Mouse (Mus musculus): Measurements from ENCODE around the gene Il27ra. TPM values are rescaled to one million over a fixed set of nuclear protein-coding genes. Genes with fewer than 3 reads are reported as not detected.
A peak's percentile ranks its signal among the peaks of the same experiment; 100 is the strongest.

Il27ra gene
- 0.07 TPM for polyA plus RNA-seq (2012; fragmentation: generic; extraction: Trizol)

- Histone ChIP-seq H3K4me2 (ENCODE audit: low read depth) (peak within 1 kb of the TSS; percentile 52), H3K36me3 (ENCODE audit: control insufficient read depth, insufficient read depth) (no peaks in the 10 kb centered on the region), H3ac (ENCODE audit: control insufficient read depth, insufficient read length) (no peak within 1 kb of the TSS), H3K27me3 (ENCODE audit: control insufficient read depth, insufficient read depth, insufficient read length) (no peaks in the 10 kb centered on the region), H3K4me3 (no peak within 1 kb of the TSS), H3K79me2 (ENCODE audit: control insufficient read depth, insufficient read depth) (no peaks in the 10 kb centered on the region)
- no peak for TF ChIP-seq POLR2AphosphoS2 (IDR thresholded peaks at IDR 0.05; ENCODE audit: insufficient read length, low read depth)
- no peak for TF ChIP-seq CEBPB (IDR thresholded peaks at IDR 0.05; ENCODE audit: insufficient read depth, poor library complexity, severe bottlenecking)
- TF ChIP-seq USF1 (IDR thresholded peaks at IDR 0.05; ENCODE audit: low read depth), result no peak
- TF ChIP-seq REST (IDR thresholded peaks at IDR 0.05; ENCODE audit: insufficient read depth, insufficient read length), result no peak
- TF ChIP-seq MAX (IDR thresholded peaks at IDR 0.05; ENCODE audit: low read depth), result no peak
- no peak for TF ChIP-seq MYOG (IDR thresholded peaks at IDR 0.05; ENCODE audit: control insufficient read depth in 1 of 3, insufficient read depth in 1 of 3, insufficient read length in 2 of 3, low read depth in 2 of 3)
- TF ChIP-seq MYOD1 (IDR thresholded peaks at IDR 0.05; ENCODE audit: control insufficient read depth in 1 of 3, insufficient read length in 2 of 3, low read depth in 2 of 3), result no peak
- no peak for TF ChIP-seq TCF3 (IDR thresholded peaks at IDR 0.05; ENCODE audit: insufficient read length, low read depth)
- TF ChIP-seq SRF (IDR thresholded peaks at IDR 0.05; ENCODE audit: control insufficient read depth, insufficient read length, low read depth), result no peak
- no peak for TF ChIP-seq E2F4 (IDR thresholded peaks at IDR 0.05; ENCODE audit: insufficient read depth)
- TF ChIP-seq TCF12 (IDR thresholded peaks at IDR 0.05; ENCODE audit: insufficient read depth, poor library complexity, severe bottlenecking), result no peak
- no peak for TF ChIP-seq POLR2A (IDR thresholded peaks at IDR 0.05; ENCODE audit: insufficient read length, low read depth)
Observed at GRCm38 (mm10) chr8:84042066-84042947, at the start of gene Il27ra. TSS of gene Il27ra (minus strand) at chr8:84042589.

- H3K36me3 ChIP-seq (ENCODE audit: control insufficient read depth, insufficient read depth), result peaks cover 9% of the 10 kb centered on the region
Observed at GRCm38 (mm10) chr8:84090585-84090984, 48.2 kb upstream of the Il27ra start.

GRCm38 (mm10) chr8:84089277-84089676, 46.9 kb upstream of the Il27ra start:
- TF ChIP-seq SRF (IDR thresholded peaks at IDR 0.05; ENCODE audit: control insufficient read depth, insufficient read length, low read depth) (no peak), E2F4 (IDR thresholded peaks at IDR 0.05; ENCODE audit: insufficient read depth) (no peak), MYOD1 (IDR thresholded peaks at IDR 0.05; ENCODE audit: control insufficient read depth in 1 of 3, insufficient read length in 2 of 3, low read depth in 2 of 3) (no peak), CEBPB (IDR thresholded peaks at IDR 0.05; ENCODE audit: insufficient read depth, poor library complexity, severe bottlenecking) (no peak), POLR2AphosphoS2 (IDR thresholded peaks at IDR 0.05; ENCODE audit: insufficient read length, low read depth) (no peak), TCF12 (IDR thresholded peaks at IDR 0.05; ENCODE audit: insufficient read depth, poor library complexity, severe bottlenecking) (no peak), MAX (IDR thresholded peaks at IDR 0.05; ENCODE audit: low read depth) (no peak), TCF3 (IDR thresholded peaks at IDR 0.05; ENCODE audit: insufficient read length, low read depth) (no peak), REST (IDR thresholded peaks at IDR 0.05; ENCODE audit: insufficient read depth, insufficient read length) (no peak), POLR2A (IDR thresholded peaks at IDR 0.05; ENCODE audit: insufficient read length, low read depth) (no peak), MYOG (IDR thresholded peaks at IDR 0.05; ENCODE audit: control insufficient read depth in 1 of 3, insufficient read depth in 1 of 3, insufficient read length in 2 of 3, low read depth in 2 of 3) (no peak), USF1 (IDR thresholded peaks at IDR 0.05; ENCODE audit: low read depth) (no peak)
- Histone ChIP-seq H3K4me3 (no peak overlapping the region), H3K4me2 (ENCODE audit: low read depth) (no peak overlapping the region), H3K27me3 (ENCODE audit: control insufficient read depth, insufficient read depth, insufficient read length) (no peaks in the 10 kb centered on the region), H3K36me3 (ENCODE audit: control insufficient read depth, insufficient read depth) (peaks cover 9% of the 10 kb centered on the region), H3ac (ENCODE audit: control insufficient read depth, insufficient read length) (no peak overlapping the region), H3K79me2 (ENCODE audit: control insufficient read depth, insufficient read depth) (no peaks in the 10 kb centered on the region)

More at GRCm38 (mm10) chr8:84090585-84090984, 48.2 kb upstream of the Il27ra start:
- no peaks in the 10 kb centered on the region for H3K27me3 ChIP-seq (ENCODE audit: control insufficient read depth, insufficient read depth, insufficient read length)
- no peak for TF ChIP-seq TCF12 (IDR thresholded peaks at IDR 0.05; ENCODE audit: insufficient read depth, poor library complexity, severe bottlenecking)
- TF ChIP-seq SRF (IDR thresholded peaks at IDR 0.05; ENCODE audit: control insufficient read depth, insufficient read length, low read depth), result no peak
- no peak for TF ChIP-seq POLR2A (IDR thresholded peaks at IDR 0.05; ENCODE audit: insufficient read length, low read depth)
- TF ChIP-seq REST (IDR thresholded peaks at IDR 0.05; ENCODE audit: insufficient read depth, insufficient read length), result no peak
- TF ChIP-seq POLR2AphosphoS2 (IDR thresholded peaks at IDR 0.05; ENCODE audit: insufficient read length, low read depth), result no peak
- no peak for TF ChIP-seq TCF3 (IDR thresholded peaks at IDR 0.05; ENCODE audit: insufficient read length, low read depth)
- TF ChIP-seq USF1 (IDR thresholded peaks at IDR 0.05; ENCODE audit: low read depth), result no peak
- TF ChIP-seq MAX (IDR thresholded peaks at IDR 0.05; ENCODE audit: low read depth), result no peak
- TF ChIP-seq CEBPB (IDR thresholded peaks at IDR 0.05; ENCODE audit: insufficient read depth, poor library complexity, severe bottlenecking), result no peak
- TF ChIP-seq MYOD1 (IDR thresholded peaks at IDR 0.05; ENCODE audit: control insufficient read depth in 1 of 3, insufficient read length in 2 of 3, low read depth in 2 of 3), result no peak
- TF ChIP-seq MYOG (IDR thresholded peaks at IDR 0.05; ENCODE audit: control insufficient read depth in 1 of 3, insufficient read depth in 1 of 3, insufficient read length in 2 of 3, low read depth in 2 of 3), result no peak
- TF ChIP-seq E2F4 (IDR thresholded peaks at IDR 0.05; ENCODE audit: insufficient read depth), result no peak
- no peak overlapping the region for H3K4me3 ChIP-seq
- H3K79me2 ChIP-seq (ENCODE audit: control insufficient read depth, insufficient read depth), result no peaks in the 10 kb centered on the region
- H3ac ChIP-seq (ENCODE audit: control insufficient read depth, insufficient read length), result no peak overlapping the region
- H3K4me2 ChIP-seq (ENCODE audit: low read depth), result no peak overlapping the region

- Histone ChIP-seq H3ac (ENCODE audit: control insufficient read depth, insufficient read length) (no peak overlapping the region), H3K4me2 (ENCODE audit: low read depth) (no peak overlapping the region), H3K4me3 (no peak overlapping the region), H3K36me3 (ENCODE audit: control insufficient read depth, insufficient read depth) (peaks cover 9% of the 10 kb centered on the region), H3K27me3 (ENCODE audit: control insufficient read depth, insufficient read depth, insufficient read length) (no peaks in the 10 kb centered on the region), H3K79me2 (ENCODE audit: control insufficient read depth, insufficient read depth) (no peaks in the 10 kb centered on the region)
- TF ChIP-seq POLR2A (IDR thresholded peaks at IDR 0.05; ENCODE audit: insufficient read length, low read depth), result no peak
- TF ChIP-seq SRF (IDR thresholded peaks at IDR 0.05; ENCODE audit: control insufficient read depth, insufficient read length, low read depth), result no peak
Observed at GRCm38 (mm10) chr8:84087821-84088220, 45.4 kb upstream of the Il27ra start.

Measured in myocyte (in vitro differentiated cells).